Mouse (Mus musculus) ES-E14 (cell line): ENCODE data around the gene Ilk. TPM values are rescaled to one million over a fixed set of nuclear protein-coding genes. Genes with fewer than 3 reads are reported as not detected.

Experiments
- DNase-seq: peaks from one replicate; pipeline ENCODE4 v3.0.0-alpha.2; 2013; ENCODE audit warnings: low read depth, low spot score
- H3K27ac ChIP-seq: 2 replicates; pipeline ENCODE4 v1.5.1; 2012; ENCODE audit warnings: low read depth, mild to moderate bottlenecking, low read length, moderate library complexity, mixed read lengths; ENCODE audit not compliant: poor library complexity, insufficient read depth, severe bottlenecking
- H3K36me3 ChIP-seq: 2 replicates; pipeline ENCODE4 v1.6.1; 2012; ENCODE audit warnings: mild to moderate bottlenecking, low read length, moderate library complexity, mixed read lengths; ENCODE audit not compliant: control insufficient read depth, poor library complexity, insufficient read depth, severe bottlenecking
- H3K4me1 ChIP-seq, 2 experiments: fragments of 150-350 bp in 1 of 2; sonication (generic) in 1 of 2; 2 replicates each; pipeline ENCODE4 v1.6.1; 2012; ENCODE audit warnings: low read length in 2 of 2, mild to moderate bottlenecking in 1 of 2, mixed read lengths in 1 of 2; ENCODE audit not compliant: control insufficient read depth in 2 of 2, insufficient read depth in 2 of 2, poor library complexity in 1 of 2
- H3K4me3 ChIP-seq, 2 experiments: fragments of 150-350 bp in 1 of 2; sonication (generic) in 1 of 2; 2 replicates each; pipeline ENCODE4 v1.5.1; 2012; ENCODE audit warnings: low read length in 2 of 2, low read depth in 1 of 2, mild to moderate bottlenecking in 1 of 2, mixed read lengths in 1 of 2; ENCODE audit not compliant: insufficient read depth in 1 of 2, poor library complexity in 1 of 2, severe bottlenecking in 1 of 2
- H3K9ac ChIP-seq: 2 replicates; pipeline ENCODE4 v1.6.1; 2012; ENCODE audit warnings: low read depth, mild to moderate bottlenecking, low read length, mixed read lengths; ENCODE audit not compliant: poor library complexity, insufficient read depth, severe bottlenecking
- H3K9me3 ChIP-seq: fragments of 150-350 bp; sonication (generic); 2 replicates; pipeline ENCODE4 v1.6.1; 2012; ENCODE audit warnings: low read depth, mild to moderate bottlenecking, low read length; ENCODE audit not compliant: control insufficient read depth, insufficient read depth
- CHD2 ChIP-seq: IDR thresholded peaks from 2 replicates; pipeline ENCODE4 v1.6.1; 2014; ENCODE audit warnings: mild to moderate bottlenecking, low read depth, low read length, inconsistent platforms
- HCFC1 ChIP-seq: IDR thresholded peaks from 2 replicates; pipeline ENCODE4 v1.6.1; 2012; ENCODE audit warnings: low read length, inconsistent platforms, borderline replicate concordance; ENCODE audit not compliant: insufficient read depth
- MAFK ChIP-seq: IDR thresholded peaks from 2 replicates; pipeline ENCODE4 v1.6.1; 2014; ENCODE audit warnings: mild to moderate bottlenecking, low read depth, low read length, inconsistent platforms; ENCODE audit not compliant: insufficient read depth
- ZC3H11A ChIP-seq: IDR thresholded peaks from 2 replicates; pipeline ENCODE4 v1.6.1; 2012; ENCODE audit warnings: low read depth, mild to moderate bottlenecking, inconsistent platforms, low read length, borderline replicate concordance
- ZNF384 ChIP-seq: IDR thresholded peaks from 2 replicates; pipeline ENCODE4 v1.6.1; 2012; ENCODE audit warnings: low read depth, low read length, inconsistent platforms
- in situ Hi-C, 2 experiments: fragments of 600-800 bp; cut with MboI; formaldehyde crosslinking; loops; one replicate each; pipeline ENCODE4 v1.15.1; 2025; ENCODE audit warnings: low sequenced_read_pairs in 2 of 2, inconsistent platforms in 1 of 2; ENCODE audit not compliant: unreplicated experiment in 2 of 2
- total RNA-seq: library from RNA; depleted of rRNA; stranded (reverse); fragments of 300-350 nt; gene quantifications from 2 replicates; pipeline ENCODE4 v1.2.3, GENCODE M21; 2012

Ilk gene
- total RNA-seq, 1 experiment: 61.4 TPM

DNA sequence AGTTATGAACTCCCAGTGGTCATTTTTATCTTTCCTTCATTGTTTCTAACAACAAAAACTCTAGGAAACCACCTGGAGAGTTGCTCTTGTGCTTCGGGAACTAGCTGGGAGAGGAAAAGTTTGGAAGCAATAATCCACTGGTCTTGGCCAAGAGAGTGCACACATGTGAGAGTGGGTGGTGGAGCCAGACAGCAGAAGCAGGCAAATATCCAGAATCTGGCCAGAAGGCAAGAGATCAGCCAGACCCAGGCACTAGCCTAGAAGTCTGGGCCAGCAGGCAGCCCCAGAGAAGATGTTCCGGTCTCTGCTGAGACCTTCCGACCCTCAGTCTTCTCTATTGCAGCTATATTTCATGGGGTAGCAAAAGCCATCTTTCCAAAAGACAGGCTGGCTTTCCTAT is 33.6 kb downstream of the Ilk start:
- in situ Hi-C loops: no loop called here
- Histone ChIP-seq H3K36me3 (no peaks in the 10 kb centered on the region), H3K9ac (no peak overlapping the region), H3K4me3 (no peak overlapping the region), H3K4me1 (no peaks in the 10 kb centered on the region), H3K27ac (no peak overlapping the region), H3K9me3 (no peaks in the 10 kb centered on the region)
- TF ChIP-seq HCFC1: no peak
- no peak for TF ChIP-seq MAFK
- TF ChIP-seq ZNF384: no peak
- DNase-seq: no peak

DNA sequence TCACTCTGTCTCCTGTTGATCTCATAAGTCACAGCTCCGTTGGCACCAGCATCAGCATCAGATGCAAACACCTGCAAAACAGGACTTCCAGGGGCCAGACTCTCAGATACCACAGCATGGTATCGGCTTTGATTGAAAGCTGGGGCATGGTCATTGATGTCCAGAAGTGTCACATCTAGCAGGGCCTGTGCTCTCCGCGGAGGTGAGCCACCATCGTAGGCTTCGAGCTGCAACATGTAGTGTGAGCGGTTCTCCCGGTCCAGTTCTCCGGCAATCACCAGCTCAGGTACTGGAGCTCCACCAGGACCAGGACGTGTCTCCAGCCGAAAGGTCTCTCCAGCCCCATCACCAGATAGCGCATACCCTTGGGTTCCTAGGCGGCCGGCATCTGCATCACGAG is 35.9 kb downstream of the Ilk start:
- H3K4me3 ChIP-seq: no peak overlapping the region
- H3K4me1 ChIP-seq: no peaks in the 10 kb centered on the region
- TF ChIP-seq MAFK: no peak
- TF ChIP-seq HCFC1: no peak
- no peak for TF ChIP-seq ZC3H11A
- TF ChIP-seq CHD2: no peak
- no peak overlapping the region for H3K27ac ChIP-seq
- no peaks in the 10 kb centered on the region for H3K9me3 ChIP-seq
- in situ Hi-C loops: no loop called here
- no peak for DNase-seq
- no peak overlapping the region for H3K9ac ChIP-seq
- H3K36me3 ChIP-seq: no peaks in the 10 kb centered on the region

GRCm38 (mm10) chr7:105773041-105773440 is 36.6 kb downstream of the Ilk start:
- TF ChIP-seq MAFK: no peak
- H3K27ac ChIP-seq: no peak overlapping the region
- H3K4me3 ChIP-seq: no peak overlapping the region
- in situ Hi-C loops: no loop called here
- no peak for DNase-seq
- no peaks in the 10 kb centered on the region for H3K36me3 ChIP-seq
- no peaks in the 10 kb centered on the region for H3K4me1 ChIP-seq
- no peaks in the 10 kb centered on the region for H3K9me3 ChIP-seq
- H3K9ac ChIP-seq: no peak overlapping the region

- in situ Hi-C loops: no loop called here
- no peaks in the 10 kb centered on the region for H3K36me3 ChIP-seq
Measured at GRCm38 (mm10) chr7:105774661-105775060, 38.3 kb downstream of the Ilk start.

DNA sequence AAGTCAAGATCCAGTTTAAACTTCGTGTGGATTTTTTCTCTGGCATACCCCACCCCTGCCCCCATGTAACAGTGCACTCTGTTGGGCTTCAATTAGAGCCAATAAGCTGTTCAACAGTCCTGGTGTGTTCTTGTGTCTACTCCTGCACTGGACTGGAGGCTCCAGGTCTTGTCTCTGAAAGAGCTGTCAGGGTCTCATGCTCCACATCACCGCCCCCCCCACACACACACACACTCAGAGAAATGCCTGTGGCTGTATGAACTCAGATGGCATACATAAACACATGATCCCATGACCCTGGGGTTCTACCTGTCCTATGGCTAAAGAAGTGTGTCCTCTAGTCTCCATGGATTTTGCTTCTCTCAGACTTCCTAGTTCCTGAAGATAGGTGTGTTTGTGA is 39.6 kb downstream of the Ilk start:
- Histone ChIP-seq H3K36me3 (no peaks in the 10 kb centered on the region), H3K9me3 (no peaks in the 10 kb centered on the region), H3K4me1 (no peaks in the 10 kb centered on the region), H3K9ac (no peak overlapping the region), H3K27ac (no peak overlapping the region), H3K4me3 (no peak overlapping the region)
- in situ Hi-C loops: no loop called here
- TF ChIP-seq ZC3H11A (no peak), CHD2 (no peak), HCFC1 (no peak), ZNF384 (no peak), MAFK (no peak)
- no peak for DNase-seq

More at GRCm38 (mm10) chr7:105774661-105775060, 38.3 kb downstream of the Ilk start:
- Histone ChIP-seq H3K4me1 (no peaks in the 10 kb centered on the region), H3K9ac (no peak overlapping the region), H3K9me3 (no peaks in the 10 kb centered on the region), H3K4me3 (no peak overlapping the region), H3K27ac (no peak overlapping the region)
- DNase-seq: no peak
- TF ChIP-seq ZC3H11A: no peak
- no peak for TF ChIP-seq HCFC1
- no peak for TF ChIP-seq MAFK
- TF ChIP-seq CHD2: no peak
- TF ChIP-seq ZNF384: no peak
